Mouse (Mus musculus) forebrain, embryonic 10.5 days (tissue): ENCODE results near the gene Pi16. TPM values are rescaled to one million over a fixed set of nuclear protein-coding genes. Genes with fewer than 3 reads are reported as not detected.
"Not testable (repeated sequence)": the region's sequence is repeated elsewhere in the genome, so short reads cannot be mapped to it uniquely, and the experiment has no call there.

Source experiments
- DNase-seq: peaks from one replicate; pipeline ENCODE4 v3.0.0-alpha.2; 2017; ENCODE audit warnings: low spot score; ENCODE audit errors: extremely low spot score
- H3K27ac ChIP-seq: fragments of 300-500 bp; sonication (generic); 2 replicates; pipeline ENCODE4 v1.5.1; 2016; ENCODE audit warnings: mild to moderate bottlenecking
- H3K27me3 ChIP-seq: fragments of 300-500 bp; sonication (generic); 2 replicates; pipeline ENCODE4 v1.6.1; 2016; ENCODE audit warnings: mild to moderate bottlenecking; ENCODE audit not compliant: poor library complexity, severe bottlenecking
- H3K36me3 ChIP-seq: fragments of 300-500 bp; sonication (generic); replicated peaks from 2 replicates; pipeline ENCODE4 v1.6.1; 2016; ENCODE audit warnings: mild to moderate bottlenecking, moderate library complexity
- H3K4me1 ChIP-seq: fragments of 300-500 bp; sonication (generic); 2 replicates; pipeline ENCODE4 v1.6.1; 2016
- H3K4me3 ChIP-seq: fragments of 300-500 bp; sonication (generic); 2 replicates; pipeline ENCODE4 v1.5.1; 2016; ENCODE audit warnings: mild to moderate bottlenecking, moderate library complexity
- H3K9me3 ChIP-seq: fragments of 300-500 bp; sonication (generic); 2 replicates; pipeline ENCODE4 v1.6.1; 2016; ENCODE audit warnings: mild to moderate bottlenecking, moderate library complexity
- WGBS: fragments of 180-500 bp; shearing (Covaris S2); methylation state at CpG from one replicate; pipeline ENCODE4 v1.1.7; 2016; 5-methylcytosine and 5-hydroxymethylcytosine counted together
- polyA plus RNA-seq: library from polyadenylated mRNA; unstranded; fragments of >200 nt; fragmentation: Nextera tagmentation; extraction: Ambion mirVana; gene quantifications from 2 replicates; pipeline ENCODE4 v1.2.1, GENCODE M21; 2016

Gene Pi16
- polyA plus RNA-seq, 1 experiment from 2014 or later, result 0.73 TPM

DNA sequence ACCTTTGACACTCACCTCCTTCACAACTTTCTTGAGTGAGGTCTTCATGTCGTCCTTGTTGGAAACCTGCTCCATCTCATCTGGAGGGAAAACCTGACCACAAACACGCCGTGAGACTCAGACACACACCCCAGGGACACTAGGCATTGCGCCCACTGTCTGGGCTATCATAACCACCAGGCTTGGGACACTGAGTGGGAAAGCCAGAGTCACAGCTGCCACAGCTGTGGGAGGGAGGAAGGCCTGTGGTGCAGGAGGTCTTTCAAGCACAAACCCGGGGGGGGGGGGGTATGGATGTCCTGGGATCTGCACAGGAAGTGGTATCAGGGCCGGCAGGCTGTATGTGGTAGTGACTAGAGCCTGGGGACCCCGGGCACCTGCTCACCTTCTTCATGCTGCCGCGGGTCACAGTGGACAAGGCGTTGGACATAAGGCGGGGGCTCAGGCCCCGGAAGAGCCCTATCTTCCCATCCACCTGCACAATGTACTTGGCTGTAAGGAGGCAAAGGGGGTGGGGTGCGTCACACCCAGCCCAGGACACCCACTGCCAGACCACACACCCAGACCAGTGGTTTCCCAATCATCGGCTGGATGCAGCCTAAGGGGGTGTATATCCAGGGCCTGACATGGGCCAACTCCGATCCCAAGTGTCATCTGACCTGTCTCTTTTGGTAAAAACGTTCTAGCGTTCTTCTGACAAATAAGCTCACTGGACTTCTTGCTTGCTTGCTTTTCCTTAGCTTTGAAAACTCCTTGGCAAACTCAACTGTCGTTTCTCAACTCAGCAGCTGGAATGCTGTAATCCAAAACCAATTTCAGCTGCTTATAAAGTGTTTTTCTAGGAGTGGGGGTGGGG is 23.2 kb downstream of the Pi16 start:
- Histone ChIP-seq H3K36me3 (peaks cover 93% of the 10 kb centered on the region), H3K9me3 (no peaks in the 10 kb centered on the region), H3K27me3 (no peaks in the 10 kb centered on the region), H3K27ac (peak overlapping the region; percentile 77), H3K4me3 (no peak overlapping the region), H3K4me1 (peaks cover 34% of the 10 kb centered on the region)
- DNase-seq, result no peak
- 85% methylated on average over 18 of the region's 18 CpGs for WGBS

DNA sequence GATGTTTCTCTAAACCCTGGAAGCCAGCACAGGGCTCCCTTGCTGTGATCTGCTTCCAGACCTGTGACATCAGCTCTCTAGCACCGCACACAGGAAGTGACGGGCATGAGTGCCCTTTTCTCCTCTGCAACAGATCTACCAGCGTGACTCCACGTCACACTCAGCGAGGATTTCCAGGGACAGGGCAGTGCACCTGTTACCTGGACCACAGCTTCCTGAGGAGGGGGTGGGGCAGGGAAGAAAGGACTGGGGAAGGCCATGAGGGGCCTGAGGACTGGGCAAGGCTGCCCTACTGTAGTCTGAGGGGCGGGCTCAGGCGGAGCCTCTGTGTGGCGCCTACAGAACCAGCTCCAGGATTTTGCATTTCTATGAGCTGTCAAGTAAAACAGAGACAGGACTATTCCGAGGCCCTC is 24.1 kb downstream of the Pi16 start:
- Histone ChIP-seq H3K4me1 (peaks cover 43% of the 10 kb centered on the region), H3K9me3 (no peaks in the 10 kb centered on the region), H3K27me3 (no peaks in the 10 kb centered on the region), H3K27ac (peak overlapping the region; percentile 77), H3K4me3 (peak overlapping the region; percentile 9; the same call in 1 of the 2 replicates), H3K36me3 (peaks cover 85% of the 10 kb centered on the region)
- 26% methylated on average over 9 of the region's 9 CpGs for WGBS
- peak; percentile 35 for DNase-seq

DNA sequence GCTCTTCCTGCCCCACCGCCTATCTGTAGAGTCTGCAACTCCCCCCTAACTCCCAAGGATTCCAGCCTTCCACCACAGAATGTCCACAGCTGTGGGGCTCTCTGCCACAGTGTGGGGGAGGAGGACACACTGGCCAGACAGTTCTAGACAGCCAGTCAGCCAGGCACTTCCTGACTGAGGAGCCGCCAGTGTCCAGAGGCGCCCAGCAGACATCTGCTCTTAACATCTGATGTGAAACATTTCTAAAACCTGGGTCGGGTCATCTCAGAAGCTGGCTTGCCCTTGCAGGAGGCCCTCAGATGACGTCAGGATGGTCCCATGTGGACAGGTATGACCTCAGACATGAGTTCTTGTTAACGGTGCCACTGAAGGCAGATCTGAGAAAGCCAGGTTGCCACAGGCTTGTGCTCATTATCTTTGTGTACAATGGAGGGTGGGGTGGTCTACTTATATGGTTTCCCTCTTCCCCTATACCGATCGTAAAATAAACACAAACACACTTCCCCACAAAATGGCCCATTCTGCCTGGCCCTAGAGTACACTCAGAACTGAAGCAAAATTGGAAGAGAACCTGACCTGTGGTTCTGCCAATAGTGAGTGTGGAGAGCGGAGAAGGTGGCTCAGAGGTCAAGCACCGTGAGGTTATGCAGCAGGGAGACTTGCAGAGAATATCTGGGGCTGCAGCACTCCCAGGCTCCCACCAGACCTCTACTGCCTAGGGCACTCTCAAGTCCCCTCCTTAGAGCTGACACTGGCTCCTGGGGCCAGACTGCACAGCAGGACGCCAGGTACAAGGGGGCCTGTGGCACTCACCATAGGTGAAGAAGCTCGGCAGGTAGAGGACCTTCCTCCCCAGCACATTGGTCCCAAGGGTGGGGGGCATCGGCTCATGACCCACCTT is 24.8 kb downstream of the Pi16 start:
- Histone ChIP-seq H3K27me3 (no peaks in the 10 kb centered on the region), H3K4me3 (no peak overlapping the region), H3K27ac (peak overlapping the region; percentile 77; the same call in 1 of the 2 replicates), H3K9me3 (no peaks in the 10 kb centered on the region), H3K36me3 (peaks cover 78% of the 10 kb centered on the region), H3K4me1 (peaks cover 48% of the 10 kb centered on the region)
- WGBS, result 56% methylated on average over 13 of the region's 13 CpGs
- DNase-seq, result no peak

DNA sequence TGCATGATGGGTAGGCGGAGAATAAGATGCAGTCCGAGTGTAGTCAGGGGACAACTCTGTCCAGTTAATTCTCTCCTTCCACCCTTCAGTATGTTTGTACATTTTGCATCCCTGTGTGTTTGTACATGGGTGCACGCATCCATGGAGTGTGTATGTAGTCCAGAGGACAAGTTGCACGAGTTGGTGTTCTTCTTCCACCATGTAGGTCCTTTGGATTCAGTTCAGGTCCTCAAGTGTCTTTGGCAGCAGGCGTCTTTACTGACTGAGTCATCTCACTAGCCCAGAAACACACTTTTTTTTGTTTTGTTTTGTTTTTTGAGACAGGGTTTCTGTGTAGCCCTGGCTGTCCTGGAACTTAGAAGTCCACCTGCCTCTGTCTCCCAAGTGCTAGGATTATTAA is 25.8 kb downstream of the Pi16 start:
- Histone ChIP-seq H3K4me1 (peaks cover 55% of the 10 kb centered on the region), H3K36me3 (peaks cover 68% of the 10 kb centered on the region), H3K27me3 (no peaks in the 10 kb centered on the region), H3K9me3 (no peaks in the 10 kb centered on the region), H3K27ac (no peak overlapping the region), H3K4me3 (no peak overlapping the region)
- no peak for DNase-seq
- 91% methylated on average over 5 of the region's 5 CpGs for WGBS

DNA sequence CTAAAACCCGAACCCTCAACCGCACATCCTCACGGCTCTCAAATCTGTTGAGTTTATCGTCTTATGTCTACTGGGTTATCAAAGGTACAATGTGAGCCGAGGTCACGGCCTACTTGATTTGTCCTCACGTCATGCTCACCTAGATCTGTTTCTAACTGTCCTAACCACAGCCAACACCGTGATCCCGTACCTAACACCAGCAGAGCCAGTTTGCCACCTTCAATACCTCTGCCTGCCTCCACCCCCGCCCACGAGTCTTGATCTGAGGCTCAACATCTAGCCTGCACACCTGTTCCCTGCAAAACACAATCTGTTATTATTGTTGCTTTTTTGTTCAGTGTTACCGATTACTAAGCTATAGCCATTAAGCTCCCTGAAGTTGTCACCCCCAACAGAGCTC is 27.8 kb downstream of the Pi16 start:
- DNase-seq, result no peak
- Histone ChIP-seq H3K36me3 (peaks cover 48% of the 10 kb centered on the region), H3K27me3 (no peaks in the 10 kb centered on the region), H3K27ac (no peak overlapping the region), H3K4me1 (peaks cover 61% of the 10 kb centered on the region), H3K9me3 (no peaks in the 10 kb centered on the region), H3K4me3 (no peak overlapping the region)
- 95% methylated on average over 12 of the region's 12 CpGs for WGBS

DNA sequence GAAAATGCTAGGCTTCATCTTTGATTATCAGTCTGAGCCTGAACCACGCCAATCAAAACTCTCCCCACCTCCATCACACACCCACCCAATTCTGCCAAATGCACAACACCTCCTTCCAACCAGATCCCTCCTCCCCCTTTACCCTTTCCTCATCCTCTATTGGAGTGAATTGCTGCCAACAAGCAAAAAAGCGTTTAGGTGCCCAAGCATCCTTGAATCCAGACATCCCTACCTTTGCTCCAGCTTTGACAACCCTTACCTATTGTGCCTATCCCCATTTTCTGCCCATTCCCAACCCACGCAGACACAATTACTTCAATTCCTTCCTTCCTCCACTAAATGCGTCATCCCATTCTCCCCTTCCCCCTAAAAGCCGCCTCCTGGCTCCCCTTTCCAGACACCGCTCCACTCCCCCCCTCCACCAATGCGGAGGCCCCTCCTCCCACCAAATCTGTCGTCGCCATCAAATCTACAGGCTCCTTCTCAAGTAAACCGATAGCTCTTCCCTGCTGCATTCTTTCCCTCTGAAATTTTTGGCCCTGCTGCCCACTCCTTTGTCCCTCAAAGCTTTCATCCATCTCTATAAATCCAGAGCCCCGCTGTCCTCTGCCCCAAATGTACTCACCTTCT is 29.1 kb downstream of the Pi16 start:
- H3K27ac ChIP-seq, result peak overlapping the region; percentile 96
- peak overlapping the region; percentile 96 for H3K4me3 ChIP-seq
- H3K27me3 ChIP-seq, result no peaks in the 10 kb centered on the region
- DNase-seq, result peak; percentile 45
- H3K36me3 ChIP-seq, result peaks cover 39% of the 10 kb centered on the region
- H3K4me1 ChIP-seq, result peaks cover 47% of the 10 kb centered on the region
- WGBS, result 6% methylated on average over 11 of the region's 11 CpGs
- no peaks in the 10 kb centered on the region for H3K9me3 ChIP-seq

DNA sequence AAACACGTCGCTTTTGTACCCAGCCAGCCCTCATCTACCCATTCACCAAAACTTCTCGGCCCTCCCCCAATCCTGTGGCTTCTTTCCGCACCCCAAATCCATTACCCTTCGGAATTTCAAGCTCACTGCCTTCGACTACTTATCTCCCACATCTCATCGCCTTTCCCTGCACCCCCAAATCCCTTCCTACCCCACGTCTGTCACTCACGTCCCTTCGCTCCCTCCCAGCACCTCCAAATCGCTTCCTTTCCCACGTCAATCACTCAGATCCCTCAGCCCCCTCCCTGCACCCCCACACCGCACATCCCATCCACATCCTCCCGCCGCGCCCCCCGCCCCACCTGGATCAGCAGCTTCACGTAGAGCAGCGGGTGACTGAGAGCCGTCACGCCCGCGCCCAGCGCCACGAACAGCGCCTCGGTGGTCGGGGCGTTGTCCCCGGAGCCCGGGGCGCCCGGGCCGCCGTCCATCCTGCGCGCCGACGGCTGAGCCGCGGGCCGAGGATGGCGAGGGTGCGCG is 29.7 kb downstream of the Pi16 start:
- DNase-seq, result peak; percentile 50
- Histone ChIP-seq H3K4me1 (peaks cover 41% of the 10 kb centered on the region), H3K27ac (peak overlapping the region; percentile 96), H3K4me3 (peak overlapping the region; percentile 96), H3K36me3 (peaks cover 33% of the 10 kb centered on the region), H3K27me3 (no peaks in the 10 kb centered on the region), H3K9me3 (no peaks in the 10 kb centered on the region)
- WGBS, result under 1% methylated on average over 45 of the region's 45 CpGs

DNA sequence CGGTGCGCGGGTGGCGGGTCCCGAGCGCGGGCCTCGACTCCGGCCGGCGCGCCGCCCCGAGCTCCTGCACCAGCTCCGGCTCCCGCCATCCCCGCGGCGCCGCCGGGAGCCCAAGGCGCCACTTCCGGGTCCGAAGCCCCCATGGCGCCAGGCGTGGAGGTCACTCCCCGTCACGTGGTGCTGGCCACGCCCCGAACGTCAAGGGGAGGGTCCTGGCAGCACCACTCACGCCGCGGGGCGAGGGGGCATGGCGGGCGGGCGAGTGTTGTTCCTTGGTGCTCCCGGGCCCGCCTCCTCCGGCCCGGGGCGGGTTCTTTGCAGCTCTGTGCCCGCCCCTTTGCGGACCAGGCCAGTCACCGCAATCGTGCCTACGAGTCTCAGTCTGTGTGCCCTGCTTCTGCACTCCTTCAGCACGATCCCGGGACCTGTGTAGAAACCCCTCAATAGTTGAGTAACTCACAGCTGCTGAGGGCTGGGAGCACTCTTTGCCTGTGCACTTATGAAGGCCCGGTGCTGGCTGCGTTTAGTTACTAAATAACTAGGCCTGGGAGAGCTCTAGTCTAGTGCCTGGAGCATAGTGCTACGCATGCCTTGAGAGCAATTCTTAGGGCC is 30.3 kb downstream of the Pi16 start, which contains the start of gene Mtch1:
Gene Mtch1 (minus strand): TSS at position 290 of the 612 bp plus-strand sequence.
- Histone ChIP-seq H3K4me3 (peak within 1 kb of the TSS; percentile 96), H3K36me3 (peaks cover 27% of the 10 kb centered on the region), H3K27ac (peak within 1 kb of the TSS; percentile 96), H3K4me1 (peaks cover 36% of the 10 kb centered on the region), H3K9me3 (no peaks in the 10 kb centered on the region), H3K27me3 (no peaks in the 10 kb centered on the region)
- under 1% methylated on average over 53 of the region's 53 CpGs for WGBS
- DNase-seq, result peak; percentile 98

DNA sequence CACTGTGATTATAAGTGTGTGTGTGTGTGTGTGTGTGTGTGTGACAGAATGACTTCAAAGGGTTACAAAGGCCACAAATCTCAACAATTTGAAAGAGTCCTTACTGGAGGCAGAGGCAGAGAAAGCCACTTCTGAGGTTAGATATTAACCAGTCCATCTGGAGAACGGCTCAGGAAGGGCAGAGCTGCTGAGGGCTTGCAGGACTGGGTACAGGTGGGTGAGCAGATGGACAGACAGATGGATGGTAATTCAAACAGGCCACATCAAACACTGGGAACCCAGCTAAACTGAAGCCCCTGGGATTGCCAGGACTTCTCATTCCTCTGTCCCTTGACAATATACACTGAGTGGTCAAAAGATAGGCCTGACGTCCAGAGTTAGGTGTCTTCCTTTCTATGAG is 31.5 kb downstream of the Pi16 start:
- H3K27me3 ChIP-seq, result no peaks in the 10 kb centered on the region
- H3K4me3 ChIP-seq, result no peak overlapping the region
- peaks cover 15% of the 10 kb centered on the region for H3K36me3 ChIP-seq
- WGBS, result 91% methylated on average over 2 of the region's 2 CpGs
- 0 out of 2 replicates have a peak overlapping the region, but pooled peaks have one; percentile 2 for H3K27ac ChIP-seq
- H3K4me1 ChIP-seq, result peaks cover 32% of the 10 kb centered on the region
- no peaks in the 10 kb centered on the region for H3K9me3 ChIP-seq
- no peak for DNase-seq

DNA sequence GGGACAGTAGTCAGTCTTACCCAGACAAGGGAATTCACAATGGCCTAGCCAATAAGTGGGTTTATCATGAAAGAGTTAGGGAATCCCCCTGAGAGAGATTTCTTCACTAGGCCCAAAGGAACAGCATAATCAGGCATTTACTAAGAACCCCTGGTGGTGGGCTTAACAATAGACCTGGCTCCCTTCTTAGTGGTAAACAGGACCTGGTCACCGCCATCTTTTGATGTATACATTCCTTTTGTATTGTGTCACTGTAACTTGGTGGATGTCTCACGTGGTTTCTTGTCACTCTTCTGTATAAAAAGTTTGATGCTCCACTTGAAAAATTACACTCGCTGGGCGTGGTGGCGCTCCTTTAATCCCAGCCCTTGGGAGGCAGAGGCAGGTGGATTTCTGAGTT is 33.6 kb downstream of the Pi16 start:
- H3K4me3 ChIP-seq, H3K27me3 ChIP-seq, H3K9me3 ChIP-seq, H3K27ac ChIP-seq, H3K36me3 ChIP-seq, DNase-seq: not testable (repeated sequence)
- 64% methylated on average over 5 of the region's 5 CpGs for WGBS
- H3K4me1 ChIP-seq, result peaks cover 39% of the 10 kb centered on the region

DNA sequence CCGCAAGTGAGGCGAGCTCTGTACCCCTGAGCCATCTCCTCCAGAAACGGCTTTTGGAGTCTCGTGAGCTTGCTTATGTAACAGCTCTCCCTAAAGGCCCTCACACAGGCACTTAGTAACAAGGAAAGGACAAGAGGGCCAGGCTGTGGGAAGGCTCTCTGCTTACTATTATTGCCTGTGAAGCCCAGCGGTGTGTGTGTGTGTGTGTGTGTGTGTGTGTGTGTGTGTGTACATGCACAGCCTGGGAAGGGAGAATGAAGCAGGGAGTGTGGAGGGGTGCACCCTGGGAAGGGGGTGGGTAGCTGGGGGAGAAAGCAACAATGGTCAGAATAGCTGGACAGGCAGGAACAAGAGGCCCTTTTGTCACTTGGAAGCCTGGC is 38.0 kb downstream of the Pi16 start:
- DNase-seq, result peak; percentile 83
- peak overlapping the region; percentile 55 for H3K4me3 ChIP-seq
- peak overlapping the region; percentile 98 for H3K27ac ChIP-seq
- no peaks in the 10 kb centered on the region for H3K36me3 ChIP-seq
- no peaks in the 10 kb centered on the region for H3K9me3 ChIP-seq
- WGBS, result 39% methylated on average over 5 of the region's 5 CpGs
- H3K4me1 ChIP-seq, result peaks cover 41% of the 10 kb centered on the region
- no peaks in the 10 kb centered on the region for H3K27me3 ChIP-seq
